Comparison of ENCODE assay signal across 19 mouse cellular contexts in the genomic region with DNA sequence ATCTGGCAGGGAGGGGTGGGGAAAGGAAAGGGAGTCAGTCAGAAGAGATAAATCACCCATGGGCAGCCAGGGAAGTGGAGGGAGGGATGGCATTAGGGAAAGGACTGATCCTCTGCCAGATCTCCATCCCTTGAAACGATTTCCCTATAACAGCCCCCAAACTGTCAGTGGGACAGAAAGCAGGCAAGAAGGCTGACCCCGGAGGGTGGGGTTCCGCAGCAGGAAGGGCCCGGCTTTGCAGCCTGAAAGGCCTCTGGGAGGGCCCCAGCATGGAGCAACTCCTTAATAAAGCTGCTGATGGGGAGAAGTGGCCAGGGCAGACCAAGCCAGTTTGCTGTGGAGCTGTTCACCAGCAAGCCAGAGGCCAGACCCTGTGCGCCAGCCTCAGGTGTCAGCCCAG.
A peak's percentile ranks its signal among the peaks of the same experiment; 100 is the strongest.
DNase-seq lines count a peak whose midpoint lies in the region; ATAC-seq lines count a peak whose summit lies in the region.
"Had no signal": no experiment of that assay in that cellular context is flagged by ENCODE, and none has a peak within 500 bp of the region (broad histone marks: within the 10 kb centered on the region; RNA-seq: fewer than 3 reads in every experiment).

No protein-coding gene starts in this region.

- H3K4me2 ChIP-seq in heart, embryonic 13.5 days: no peak overlapping the region
- no peak overlapping the region for H3K4me2 ChIP-seq in neural tube, embryonic 15.5 days
- H3K4me2 ChIP-seq: forebrain, embryonic 13.5 days; hindbrain, embryonic 14.5 days; liver, embryonic 11.5 days; lung, embryonic 15.5 days; midbrain, embryonic 15.5 days had no signal

- no peaks in the 10 kb centered on the region for H3K9me3 ChIP-seq in heart, embryonic 13.5 days
- no peaks in the 10 kb centered on the region for H3K9me3 ChIP-seq in neural tube, embryonic 15.5 days (replicated peaks)
- H3K9me3 ChIP-seq: forebrain, embryonic 13.5 days; G1E; lung, embryonic 15.5 days; midbrain, embryonic 15.5 days had no signal

- H3K36me3 ChIP-seq in heart, embryonic 13.5 days: peaks cover 73% of the 10 kb centered on the region
- no peaks in the 10 kb centered on the region for H3K36me3 ChIP-seq in neural tube, embryonic 15.5 days
- H3K36me3 ChIP-seq: G1E; midbrain, embryonic 15.5 days had no signal

- peak overlapping the region; percentile 78 for H3K27ac ChIP-seq in heart, embryonic 13.5 days (replicated peaks)
- H3K27ac ChIP-seq in neural tube, embryonic 15.5 days (replicated peaks): 0 out of 2 replicates have a peak overlapping the region, but pooled peaks have one; percentile 28
- H3K27ac ChIP-seq: forebrain, embryonic 13.5 days; hindbrain, embryonic 14.5 days; lung, embryonic 15.5 days; midbrain, embryonic 15.5 days had no signal

- peak; percentile 40 for DNase-seq in adrenal gland, postnatal 14 days
- DNase-seq in adrenal gland, adult (ENCODE audit: inconsistent age in 2 of 2, low spot score in 1 of 2): no peak
- DNase-seq in heart, adult 9 months (ENCODE audit: low spot score in 2 of 2): no peak
- no peak for DNase-seq in neural tube, embryonic 10.5 days (ENCODE audit: extremely low spot score, low spot score)
- DNase-seq in lung, postnatal 10 days: no peak
- DNase-seq: cerebellum, postnatal 10 days; kidney, adult 2 months; layer of hippocampus, postnatal 36 days had no signal

- H3K4me3 ChIP-seq in heart, embryonic 13.5 days: no peak overlapping the region
- no peak overlapping the region for H3K4me3 ChIP-seq in neural tube, embryonic 15.5 days (replicated peaks)
- H3K4me3 ChIP-seq: forebrain, embryonic 13.5 days; lung, embryonic 15.5 days; megakaryocyte, embryonic 14.5 days; midbrain, embryonic 15.5 days had no signal

- H3K4me1 ChIP-seq in heart, embryonic 13.5 days: peaks cover 87% of the 10 kb centered on the region
- peaks cover 24% of the 10 kb centered on the region for H3K4me1 ChIP-seq in neural tube, embryonic 15.5 days

- WGBS in heart, embryonic 13.5 days: 31% methylated on average over 5 of the region's 5 CpGs
- 60% methylated on average over 5 of the region's 5 CpGs for WGBS in neural tube, embryonic 15.5 days

- ATAC-seq in heart, embryonic 13.5 days (ENCODE audit: extremely low read depth, insufficient number of reproducible peaks, low FRiP score, low TSS enrichment): no peak
- ATAC-seq in neural tube, embryonic 15.5 days (ENCODE audit: low FRiP score): no peak; the same call in 1 of the 2 replicates
- no peak for ATAC-seq in erythroblast, adult 5-6 weeks (replicated peaks; ENCODE audit: low FRiP score, poor library complexity, severe bottlenecking)
- ATAC-seq: CD4-positive, CD25-positive, alpha-beta regulatory T cell, adult 4 months; forebrain, embryonic 13.5 days; midbrain, embryonic 15.5 days had no signal

- H3K27me3 ChIP-seq in heart, embryonic 13.5 days (replicated peaks): no peaks in the 10 kb centered on the region
- H3K27me3 ChIP-seq in neural tube, embryonic 15.5 days (replicated peaks): 0 out of 2 replicates have a peak, but pooled peaks cover 7% of the 10 kb centered on the region
- H3K27me3 ChIP-seq: forebrain, embryonic 13.5 days; lung, embryonic 15.5 days; midbrain, embryonic 15.5 days had no signal

- H3K9ac ChIP-seq in heart, embryonic 13.5 days: peak overlapping the region; percentile 69
- no peak overlapping the region for H3K9ac ChIP-seq in neural tube, embryonic 15.5 days (replicated peaks)
- H3K9ac ChIP-seq: forebrain, embryonic 13.5 days; hindbrain, embryonic 14.5 days; lung, embryonic 15.5 days; midbrain, embryonic 15.5 days had no signal
